Mouse (Mus musculus) hindlimb bud, embryonic 11.5 days (tissue): ENCODE results near the gene Gm21905.

ENCODE experiments used
- DNase-seq: peaks from one replicate; pipeline ENCODE4 v3.0.0-alpha.2; 2012; ENCODE audit warnings: low read depth, low spot score; ENCODE audit errors: extremely low spot score

The Gm21905 gene

DNA sequence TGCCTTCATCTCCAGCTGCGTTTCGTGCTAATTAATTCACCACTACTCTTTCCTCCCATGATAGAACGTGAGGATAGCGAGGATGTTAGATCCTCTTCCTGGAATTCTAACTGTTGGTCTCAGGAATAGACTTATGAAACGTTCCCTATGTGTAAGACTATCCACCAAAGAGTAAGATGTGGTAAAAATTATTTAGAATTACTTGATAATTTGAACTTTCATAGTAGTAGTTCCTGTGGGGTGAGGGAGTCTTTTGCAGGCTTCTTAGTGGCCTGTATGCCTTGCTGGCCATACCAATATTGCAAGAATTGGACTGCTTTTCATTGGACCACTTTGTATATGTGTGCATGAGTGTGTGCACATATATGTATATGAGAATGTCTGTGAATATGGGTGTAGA is at the start of gene Gm21905:
Gm21905 (minus strand) TSS at position 101 of the 400 bp plus-strand sequence.
- no peak for DNase-seq

DNA sequence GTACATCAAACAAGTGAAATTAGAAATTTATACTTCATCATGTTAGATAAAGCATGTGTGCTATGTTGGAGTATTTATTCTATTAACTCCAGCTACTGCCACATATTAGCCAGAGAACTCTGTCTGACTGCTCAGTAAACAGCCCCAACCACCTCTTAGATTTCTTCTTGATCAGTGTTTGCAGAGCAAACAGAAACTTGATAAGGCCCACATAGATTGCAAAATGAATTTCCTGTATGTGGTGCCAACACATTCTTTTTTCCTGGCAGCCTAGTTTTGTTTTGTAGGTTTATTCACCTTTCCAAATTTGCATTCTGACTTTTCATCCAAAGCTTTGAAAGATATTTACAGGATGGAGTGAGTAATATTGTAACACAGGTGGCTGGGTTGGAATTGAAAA is 44.2 kb upstream of the Gm21905 start:
- DNase-seq: no peak

DNA sequence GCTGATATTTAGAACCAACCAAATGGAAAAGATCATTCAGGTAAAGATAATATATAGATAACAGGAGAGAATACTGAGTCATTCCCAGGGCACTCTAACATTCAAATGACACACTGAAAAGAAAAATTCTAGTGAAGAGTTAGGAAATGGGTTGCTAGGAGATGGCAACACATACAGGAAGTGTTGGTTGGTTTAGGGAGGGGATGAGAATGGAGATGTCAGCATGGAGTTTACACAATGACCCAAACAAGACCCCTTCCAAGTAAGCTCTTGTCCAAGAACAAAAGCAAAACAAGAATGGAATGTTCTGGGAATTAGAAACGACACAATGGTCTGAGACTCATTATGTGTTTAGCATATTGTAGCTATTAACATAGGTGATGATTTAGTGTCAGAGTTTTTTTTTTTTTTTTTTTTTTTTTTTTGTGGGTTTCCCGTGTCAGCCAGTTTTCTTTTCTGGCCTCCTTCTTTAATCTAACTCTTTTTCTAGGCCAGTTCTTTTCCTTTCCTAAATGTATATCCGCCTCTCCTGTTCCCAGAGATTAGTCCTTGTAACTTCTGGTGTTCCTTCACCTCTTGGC is 35.8 kb upstream of the Gm21905 start:
- DNase-seq: no peak

DNA sequence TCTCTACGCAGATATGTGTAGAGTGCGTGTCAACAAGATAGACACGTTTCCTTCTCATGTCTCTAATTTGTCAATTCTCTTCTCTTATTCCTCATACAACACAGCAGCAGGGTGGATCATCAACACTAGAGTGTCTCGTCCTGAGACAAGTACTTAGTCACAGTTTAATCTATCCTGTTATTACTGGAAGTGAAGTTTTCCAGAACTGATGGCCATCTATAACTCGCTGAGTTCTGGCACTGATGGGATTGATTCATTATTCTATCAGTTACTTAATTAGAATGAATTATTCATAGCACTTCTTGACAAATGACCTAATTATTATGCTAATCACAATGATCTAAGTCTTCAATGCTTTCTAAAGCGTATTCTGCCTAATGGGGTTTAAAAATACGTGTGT is 23.3 kb upstream of the Gm21905 start:
- DNase-seq: no peak

DNA sequence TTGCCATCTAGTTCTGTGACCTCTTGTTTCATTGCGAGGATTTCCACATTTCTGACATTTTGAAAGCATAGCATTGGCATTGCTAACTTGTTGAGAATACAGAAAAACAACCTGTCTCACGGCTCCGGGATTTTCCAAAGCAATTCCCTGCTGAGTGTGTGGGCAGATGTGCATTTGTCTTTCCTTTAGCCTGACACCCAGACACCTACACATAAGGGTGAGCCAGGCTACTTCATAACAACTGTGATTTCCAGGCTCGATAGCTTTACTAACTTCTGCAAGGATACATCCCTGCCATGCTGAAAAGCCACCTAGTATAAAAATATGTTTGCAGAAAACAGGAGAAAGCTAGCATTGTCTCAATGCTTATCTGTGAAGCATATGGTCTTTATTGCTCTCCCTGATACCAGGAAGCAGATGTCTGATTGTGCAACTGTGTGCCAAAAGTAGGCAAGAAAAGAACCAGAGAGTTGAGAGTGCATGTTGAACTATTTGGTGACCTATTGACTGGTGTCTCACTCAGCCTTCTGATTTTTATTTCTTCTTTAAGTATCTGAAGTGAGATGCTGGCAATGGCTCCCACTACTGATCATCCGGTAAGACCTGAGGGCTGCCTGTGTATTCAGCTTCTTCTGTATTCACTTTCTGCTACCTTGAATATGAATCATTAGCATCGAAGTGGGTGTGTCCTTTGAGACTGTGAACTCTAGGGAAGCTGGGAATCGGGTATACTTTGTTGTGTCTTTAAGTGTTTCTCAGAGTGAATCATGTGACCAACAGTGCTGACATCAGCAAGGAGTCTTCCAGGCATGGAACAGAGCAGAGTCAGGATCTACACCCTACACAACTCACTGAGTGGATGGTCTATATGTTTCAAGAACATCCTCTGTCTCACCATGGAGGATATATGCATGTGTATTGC is 15.7 kb upstream of the Gm21905 start:
- DNase-seq: no peak

DNA sequence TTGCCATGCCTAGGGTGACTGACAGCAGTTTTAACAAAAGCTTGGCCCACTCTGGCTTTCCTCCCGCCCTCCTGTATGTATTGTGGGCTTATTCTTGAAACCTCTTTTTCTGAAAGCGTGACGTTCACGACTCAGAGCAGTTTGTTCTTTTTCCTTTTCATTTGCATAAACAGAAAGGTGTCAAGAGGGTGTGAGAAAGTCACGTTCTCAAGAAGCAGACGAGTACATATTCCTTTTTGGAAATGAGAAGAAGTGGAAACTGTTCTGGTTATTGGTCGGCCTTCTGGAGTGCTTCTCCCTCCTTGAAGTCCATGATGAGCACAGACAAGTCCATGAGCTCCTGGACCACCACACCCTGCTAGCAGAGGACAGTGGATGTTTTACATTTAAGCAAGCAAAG is 9.3 kb upstream of the Gm21905 start:
- no peak for DNase-seq

DNA sequence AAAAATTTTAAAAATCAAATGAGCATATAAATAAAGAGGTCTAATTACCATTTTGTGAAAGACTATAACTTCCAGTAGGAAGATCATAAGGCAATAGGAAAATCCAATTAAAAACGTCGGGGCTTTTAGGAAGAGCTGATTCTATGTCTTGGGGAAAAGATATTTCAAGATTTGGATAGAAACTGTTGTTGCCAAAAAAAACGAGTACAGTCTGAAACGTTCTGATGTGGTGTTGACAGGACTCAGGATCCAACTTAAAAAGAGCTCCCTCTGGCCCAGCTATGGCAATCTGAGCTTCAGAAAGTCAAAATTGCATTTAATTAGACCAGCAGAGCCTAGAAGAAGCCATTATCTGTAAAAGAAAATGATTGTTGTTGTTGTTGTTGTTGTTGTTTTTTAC is 7.9 kb upstream of the Gm21905 start:
- DNase-seq: no peak

DNA sequence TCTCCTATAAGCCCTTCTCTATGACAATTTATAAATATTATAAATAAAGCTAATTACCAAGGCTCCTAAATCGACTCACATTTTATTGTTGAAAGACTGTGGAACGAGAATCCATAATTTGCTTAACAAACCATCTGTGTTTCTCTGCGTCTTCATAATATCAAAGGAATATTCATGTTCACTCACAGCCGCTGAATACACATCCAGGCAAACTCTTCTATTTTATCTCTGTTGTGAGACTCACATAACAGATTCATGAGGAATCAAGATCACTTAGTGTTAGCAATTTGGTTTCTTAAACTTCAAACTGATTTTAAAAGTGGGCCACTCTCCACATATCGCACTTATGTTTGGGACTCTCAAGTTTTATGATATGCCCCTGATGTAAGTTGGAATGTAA is 1.9 kb upstream of the Gm21905 start:
- DNase-seq: no peak

DNA sequence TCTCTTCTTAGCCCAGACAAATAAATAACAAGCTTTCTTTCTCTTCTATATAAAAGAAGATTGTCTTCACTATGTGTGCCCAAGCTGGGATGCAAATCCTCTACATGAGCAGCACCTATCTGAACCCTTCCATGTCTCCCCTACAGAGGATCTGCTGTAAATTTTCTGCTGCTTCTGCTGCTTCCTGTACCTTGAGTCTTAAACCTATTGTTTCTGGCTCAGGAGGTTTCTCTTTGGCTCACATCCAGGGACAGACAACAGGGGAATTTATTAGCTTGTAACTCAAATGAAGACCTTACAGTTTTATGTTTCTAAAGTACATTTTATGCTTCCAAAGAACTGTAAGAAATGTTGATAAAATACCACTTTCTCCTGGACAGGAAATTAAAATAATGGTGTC is 785 bp upstream of the Gm21905 start:
- DNase-seq: no peak

DNA sequence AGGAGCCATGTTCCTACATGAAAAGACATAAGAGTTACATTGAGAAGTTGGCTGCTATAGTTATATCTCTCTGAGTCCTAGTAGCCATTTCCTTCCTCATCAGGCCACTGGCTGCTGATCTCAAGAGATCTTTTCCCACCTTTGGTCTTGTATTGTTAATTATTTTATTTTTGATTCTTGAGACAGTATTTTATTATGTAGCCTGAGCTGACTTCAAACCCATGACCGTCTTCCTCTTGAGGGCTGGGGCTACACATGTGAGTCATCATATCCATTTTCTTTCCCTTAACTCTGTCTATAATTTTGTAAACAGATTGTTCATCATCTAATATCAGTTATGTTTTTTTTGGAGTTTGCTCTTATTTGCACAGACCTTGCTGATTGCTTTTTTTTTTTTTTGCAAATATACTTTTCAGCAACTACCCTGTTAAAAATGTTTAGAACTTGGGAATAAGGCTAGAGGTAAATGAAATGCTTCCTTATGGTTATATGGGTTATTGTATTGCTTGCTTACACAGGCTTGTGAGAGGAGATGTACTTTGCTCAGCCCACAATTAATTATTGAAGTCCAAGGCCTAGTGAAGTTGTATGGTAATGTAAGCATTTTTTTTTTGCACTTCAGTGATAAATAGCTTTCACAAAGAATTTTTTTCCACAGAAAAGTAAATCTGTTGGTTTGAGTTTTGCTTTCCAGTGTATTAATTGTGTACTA is 2.0 kb downstream of the Gm21905 start:
- DNase-seq: no peak

DNA sequence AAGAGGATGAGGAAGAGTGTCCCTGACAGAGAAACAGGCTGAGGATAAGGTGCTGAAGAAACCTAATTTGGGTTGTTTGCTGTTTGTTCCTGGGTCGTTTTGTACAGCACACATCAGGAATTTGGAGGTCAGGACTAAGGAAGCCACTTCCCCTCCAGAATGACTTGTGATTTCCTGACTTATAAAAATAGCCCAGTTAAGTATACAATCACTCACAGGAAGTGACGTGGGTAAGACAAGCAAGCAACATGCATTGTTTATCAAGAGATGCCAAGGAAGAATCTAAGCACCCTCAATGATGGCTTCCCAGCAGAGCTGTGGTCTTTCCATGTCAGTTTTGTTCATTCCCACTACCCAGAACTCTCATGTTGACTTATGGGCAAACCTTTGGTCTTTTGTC is 3.0 kb downstream of the Gm21905 start:
- DNase-seq: no peak

DNA sequence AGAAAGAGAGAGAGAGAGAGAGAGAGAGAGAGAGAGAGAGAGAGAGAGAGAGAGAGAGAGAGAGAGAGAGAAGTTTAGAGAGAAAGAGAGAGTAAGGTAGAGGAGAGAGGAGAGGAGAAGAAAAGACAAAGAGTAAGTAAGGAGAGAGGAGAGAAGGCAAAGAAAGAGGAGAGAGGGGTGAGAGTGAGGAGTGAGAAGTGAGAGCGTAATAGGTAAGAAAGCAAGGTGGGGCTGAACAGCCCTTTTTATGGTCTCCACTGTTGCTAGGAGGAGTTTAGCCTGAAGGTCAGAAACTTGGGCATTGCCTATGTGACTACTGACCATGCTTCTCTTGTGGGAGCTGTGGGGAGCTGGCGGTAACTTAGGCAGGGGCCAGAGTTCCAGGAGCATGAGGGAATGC is 4.9 kb downstream of the Gm21905 start, which contains the start of gene Gm5108:
Gm5108 (plus strand) TSS at position 301 of the 400 bp plus-strand sequence.
- no peak for DNase-seq

DNA sequence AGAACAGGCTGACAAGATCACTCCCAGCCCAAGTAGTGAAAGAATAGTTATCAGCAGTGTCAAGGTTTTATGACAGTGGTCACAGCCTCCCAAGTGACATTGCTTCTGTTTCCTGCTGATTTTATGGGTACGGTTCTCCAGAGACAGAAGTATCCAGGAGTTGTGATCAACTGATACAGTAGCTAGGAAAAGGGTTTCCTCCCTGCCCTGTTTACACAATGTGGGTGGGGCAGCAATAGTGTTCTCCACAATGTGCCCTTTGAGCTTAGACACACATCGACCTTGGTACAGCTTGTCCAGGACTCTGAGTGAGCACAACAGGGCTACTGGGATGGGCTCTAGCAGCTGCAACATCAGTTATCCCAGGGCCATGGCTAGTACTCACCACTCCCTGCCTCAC is 14.6 kb downstream of the Gm21905 start:
- DNase-seq: no peak

DNA sequence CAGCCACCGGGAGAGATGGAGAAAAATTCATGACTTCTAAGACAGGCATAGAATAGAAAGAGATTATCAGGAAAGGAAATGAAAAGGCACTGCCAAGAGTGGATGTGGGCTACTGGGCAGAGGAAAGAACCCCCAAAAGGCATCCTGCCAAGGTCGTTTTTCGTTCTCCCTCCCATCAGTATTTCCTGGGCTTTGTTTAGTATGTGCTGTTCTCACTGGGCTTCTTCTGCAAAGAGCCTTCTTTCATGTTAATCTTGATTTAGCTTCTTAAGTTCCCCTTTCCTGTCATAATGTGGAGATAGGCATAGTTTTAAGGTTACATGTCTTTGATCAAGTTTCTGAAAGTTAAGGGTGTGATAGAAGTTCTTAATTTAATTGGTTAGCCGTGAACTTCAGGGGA is 15.6 kb downstream of the Gm21905 start:
- no peak for DNase-seq

DNA sequence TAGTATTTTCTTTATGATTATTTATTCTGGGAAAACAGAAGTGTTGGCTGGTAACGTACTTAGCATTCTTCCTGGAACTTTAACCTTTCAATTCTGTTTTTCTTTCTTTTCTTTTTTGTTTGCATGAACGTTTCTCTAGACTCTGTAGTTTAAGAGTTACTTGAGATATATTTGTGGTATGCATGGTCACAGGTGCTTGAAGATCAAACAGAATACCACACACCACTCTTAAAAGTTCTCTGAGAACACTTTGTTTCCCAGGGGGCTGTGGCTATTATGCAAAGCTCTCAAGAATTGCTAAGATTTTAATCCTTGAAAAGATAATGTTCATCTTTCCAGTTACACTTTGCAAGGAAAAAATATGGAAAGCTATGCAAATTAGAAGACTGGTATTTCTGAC is 41.7 kb downstream of the Gm21905 start:
- DNase-seq: no peak

DNA sequence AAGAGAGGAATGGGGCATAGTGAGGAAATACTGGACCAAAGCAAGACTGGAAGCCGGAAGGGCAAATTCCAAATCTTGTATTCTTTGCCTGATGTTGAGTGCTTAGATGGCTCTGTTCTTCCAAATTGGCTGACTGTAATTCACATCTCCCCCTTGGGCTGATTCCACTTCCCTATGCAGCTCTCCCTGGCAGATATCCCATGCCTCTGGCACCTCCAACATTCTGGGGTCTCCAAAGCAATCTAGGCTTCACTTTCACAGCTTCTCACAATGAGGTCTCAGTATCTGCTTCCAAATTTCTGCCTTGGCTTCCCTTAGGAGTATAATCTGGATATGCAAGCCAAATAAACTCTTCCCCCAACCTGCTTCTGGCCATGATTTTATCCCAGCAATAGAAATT is 47.3 kb downstream of the Gm21905 start:
- DNase-seq: no peak

DNA sequence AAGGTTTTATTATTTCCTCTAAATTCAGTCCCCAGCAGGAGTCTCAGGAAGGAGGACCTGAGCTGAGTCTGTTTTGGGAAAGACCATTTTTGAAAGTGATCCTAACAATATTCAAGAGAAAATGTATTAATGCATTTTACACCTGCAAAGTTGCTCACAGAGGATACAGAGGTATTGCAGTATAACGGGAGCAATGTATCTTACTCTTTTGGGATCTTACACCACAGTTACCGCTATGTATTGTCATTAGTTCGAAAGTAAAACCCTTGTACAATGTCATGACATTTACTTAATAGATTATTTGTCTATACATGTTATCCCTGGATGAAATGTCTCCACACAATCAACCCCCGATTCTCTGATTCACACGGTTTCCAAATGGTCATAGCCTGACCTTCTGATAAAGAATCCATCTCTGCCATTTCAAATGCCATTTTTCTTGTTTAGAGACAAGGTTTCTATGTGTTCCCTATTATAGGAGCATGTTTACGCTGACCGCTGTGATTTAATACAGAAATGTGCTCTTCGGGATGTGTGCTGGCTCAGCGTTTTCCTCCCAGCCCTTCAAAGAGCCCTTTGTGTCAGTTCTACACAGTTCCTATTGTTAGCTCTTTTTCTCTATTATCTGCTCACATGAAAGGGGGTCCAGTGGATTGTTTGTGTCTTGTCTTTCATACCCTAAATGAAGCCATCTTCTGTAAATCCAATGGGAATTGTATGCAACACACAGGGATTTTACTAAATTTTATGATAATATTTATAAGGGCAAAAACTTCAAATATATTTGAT is 61.6 kb downstream of the Gm21905 start:
- no peak for DNase-seq

DNA sequence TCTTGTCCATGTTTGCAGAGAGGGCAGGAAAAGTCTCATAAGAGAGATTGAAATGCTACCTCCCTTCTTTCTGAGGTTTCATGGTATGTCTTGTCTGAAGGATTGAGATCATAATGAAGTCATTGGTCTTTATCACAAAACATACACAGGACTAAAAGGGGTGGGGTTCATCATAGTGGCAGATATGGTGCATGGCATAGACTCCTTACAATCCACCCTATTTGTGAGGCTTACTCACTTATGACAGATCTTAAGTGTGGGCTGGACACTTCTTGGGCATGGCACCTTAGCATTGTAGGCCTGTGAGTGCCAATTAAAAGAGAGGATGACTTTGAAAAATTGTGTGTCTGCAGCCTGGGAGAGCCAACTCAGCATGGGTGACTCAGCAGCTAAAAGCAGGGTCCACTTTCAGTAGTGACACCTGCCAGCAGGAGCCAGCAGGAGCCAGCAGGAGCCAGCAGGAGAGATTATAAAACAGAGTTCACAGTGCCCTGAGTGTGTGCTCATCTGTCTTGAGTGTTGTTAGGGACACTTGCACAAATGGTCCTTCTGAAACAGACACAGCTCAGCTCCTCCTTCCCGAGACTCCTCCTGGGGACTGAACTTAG is 62.6 kb downstream of the Gm21905 start:
- DNase-seq: no peak
